Mouse (Mus musculus): ENCODE measurements around the gene Rara.

Rara gene

DNA sequence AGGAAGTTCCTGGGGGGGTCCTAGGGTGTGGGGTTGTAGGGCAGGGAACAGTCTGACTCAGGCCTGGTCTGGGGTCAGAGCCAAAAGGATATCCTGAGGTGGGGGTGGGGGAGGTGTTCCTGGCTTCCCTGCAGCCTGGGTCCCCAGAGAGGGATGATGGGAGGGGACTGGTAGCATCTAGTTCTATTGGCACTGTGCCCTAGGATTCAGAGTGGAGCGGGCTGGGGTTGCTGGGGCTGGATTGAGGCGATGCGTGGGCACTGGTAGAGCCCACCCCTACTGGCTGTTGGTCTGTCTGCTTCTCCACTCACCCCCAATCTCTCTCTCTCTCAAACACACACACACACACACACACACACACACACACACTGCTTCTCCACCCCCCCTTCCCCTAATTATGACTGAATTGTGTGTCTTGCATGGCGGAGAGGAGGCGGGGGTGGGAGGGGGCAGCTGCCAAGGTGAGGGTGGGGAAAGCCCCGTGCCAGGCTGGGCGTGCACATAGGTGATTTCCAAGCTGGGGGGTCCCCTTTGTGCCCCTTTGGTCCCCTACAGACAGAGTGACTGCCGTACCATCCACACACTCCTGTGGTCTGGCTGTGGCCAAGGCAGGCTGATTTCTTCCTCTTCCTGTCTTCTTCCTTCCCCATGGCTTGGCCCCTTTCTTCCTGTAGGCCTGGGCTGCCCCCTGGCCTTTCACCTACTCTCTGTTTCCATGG, 15.5 kb downstream of the Rara start:
- TF ChIP-seq GATA4 (IDR thresholded peaks at IDR 0.05; ENCODE audit: insufficient replicate concordance, low read length): no peak

- no peak for TF ChIP-seq GATA4 (IDR thresholded peaks at IDR 0.05; ENCODE audit: insufficient replicate concordance, low read length)
Measured at GRCm38 (mm10) chr11:98943741-98944461, 16.3 kb downstream of the Rara start.

DNA sequence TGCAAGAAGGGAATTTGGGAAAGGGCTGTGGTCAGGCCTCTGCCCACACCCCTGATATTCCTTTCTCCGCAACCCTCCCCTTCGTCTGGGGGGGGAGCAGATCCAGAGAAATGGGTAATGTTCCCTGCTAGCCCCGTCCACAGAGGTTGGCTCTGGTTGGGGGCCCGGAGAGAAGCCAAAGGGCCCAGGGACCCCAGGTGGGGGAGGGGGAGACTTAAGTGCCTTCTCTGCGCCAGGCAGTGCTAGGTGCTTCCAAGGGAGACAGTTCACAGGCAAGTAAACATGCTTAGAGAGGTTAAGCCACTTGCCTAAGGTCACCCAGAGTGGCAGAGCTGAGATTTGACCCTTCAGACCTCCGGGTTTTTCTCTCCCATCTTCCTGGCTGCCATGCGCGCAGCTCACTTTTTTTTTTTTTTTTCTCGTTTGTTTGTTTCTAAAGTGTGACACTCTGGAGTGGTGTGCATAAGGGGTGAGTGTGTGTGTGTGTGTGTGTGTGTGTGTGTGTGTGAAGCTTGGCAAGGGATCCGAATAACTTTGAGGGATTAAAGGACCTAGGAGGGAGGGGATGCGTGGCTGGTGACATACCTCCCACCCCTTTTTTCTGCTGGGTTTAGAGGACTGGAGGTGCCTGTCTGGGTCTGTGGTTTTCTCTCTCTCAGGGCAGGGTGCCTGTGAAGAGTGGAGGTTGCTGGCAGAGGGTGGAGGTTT, 17.4 kb downstream of the Rara start:
- no peak for TF ChIP-seq GATA4 (IDR thresholded peaks at IDR 0.05; ENCODE audit: insufficient replicate concordance, low read length)

DNA sequence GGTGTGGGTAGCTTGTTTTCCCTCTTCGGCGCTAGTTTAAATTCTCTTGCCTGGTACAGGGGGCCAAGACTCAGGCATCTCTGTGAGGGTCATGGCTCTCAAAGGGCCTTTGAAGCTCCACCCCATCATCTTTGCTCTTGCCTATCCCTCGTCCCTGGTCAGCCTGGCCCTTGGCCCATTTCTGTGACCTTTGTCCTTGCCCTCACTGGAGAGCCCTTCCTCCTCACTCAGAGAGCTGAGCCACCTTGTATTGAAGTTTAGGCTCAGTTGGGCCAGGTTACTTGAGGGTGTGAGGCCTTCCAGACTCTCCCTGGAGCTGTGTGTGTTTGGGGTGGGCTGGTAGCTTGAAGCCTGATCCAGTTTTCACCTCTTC, 18.0 kb downstream of the Rara start:
- no peak for TF ChIP-seq GATA4 (IDR thresholded peaks at IDR 0.05; ENCODE audit: insufficient replicate concordance, low read length)

GRCm38 (mm10) chr11:98947969-98948569, 20.5 kb downstream of the Rara start:
- no peak for TF ChIP-seq GATA4 (IDR thresholded peaks at IDR 0.05; ENCODE audit: insufficient replicate concordance, low read length)

- TF ChIP-seq GATA4 (IDR thresholded peaks at IDR 0.05; ENCODE audit: insufficient replicate concordance, low read length): no peak
Measured at GRCm38 (mm10) chr11:98949242-98949957, 21.8 kb downstream of the Rara start.

DNA sequence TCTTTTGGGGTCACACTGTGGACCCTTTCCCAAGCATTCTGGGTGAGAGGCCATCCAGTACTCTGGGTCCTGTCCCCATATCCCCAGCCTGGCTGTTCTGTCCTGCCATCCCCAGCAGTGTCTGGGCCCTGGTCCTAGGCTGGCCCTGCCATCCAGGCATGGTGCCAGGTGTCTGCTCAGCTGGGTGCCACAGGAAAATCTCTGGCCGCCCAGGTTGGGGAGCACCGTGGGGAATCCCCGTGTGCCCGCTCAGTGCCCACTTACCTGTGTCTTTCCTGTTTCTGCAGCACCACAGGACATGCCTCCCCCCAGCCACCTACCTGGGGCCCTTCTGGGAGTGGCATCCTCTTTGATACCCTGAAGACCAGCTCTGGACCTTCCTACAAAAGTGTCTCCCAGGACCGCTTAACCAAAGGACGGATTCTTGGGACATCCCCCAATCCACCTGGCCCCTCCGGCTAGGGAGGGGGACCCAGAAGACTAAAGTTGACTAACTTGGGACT, 22.4 kb downstream of the Rara start:
- TF ChIP-seq GATA4 (IDR thresholded peaks at IDR 0.05; ENCODE audit: insufficient replicate concordance, low read length): no peak

GRCm38 (mm10) chr11:98950484-98950883, 22.9 kb downstream of the Rara start:
- TF ChIP-seq GATA4 (IDR thresholded peaks at IDR 0.05; ENCODE audit: insufficient replicate concordance, low read length): no peak

DNA sequence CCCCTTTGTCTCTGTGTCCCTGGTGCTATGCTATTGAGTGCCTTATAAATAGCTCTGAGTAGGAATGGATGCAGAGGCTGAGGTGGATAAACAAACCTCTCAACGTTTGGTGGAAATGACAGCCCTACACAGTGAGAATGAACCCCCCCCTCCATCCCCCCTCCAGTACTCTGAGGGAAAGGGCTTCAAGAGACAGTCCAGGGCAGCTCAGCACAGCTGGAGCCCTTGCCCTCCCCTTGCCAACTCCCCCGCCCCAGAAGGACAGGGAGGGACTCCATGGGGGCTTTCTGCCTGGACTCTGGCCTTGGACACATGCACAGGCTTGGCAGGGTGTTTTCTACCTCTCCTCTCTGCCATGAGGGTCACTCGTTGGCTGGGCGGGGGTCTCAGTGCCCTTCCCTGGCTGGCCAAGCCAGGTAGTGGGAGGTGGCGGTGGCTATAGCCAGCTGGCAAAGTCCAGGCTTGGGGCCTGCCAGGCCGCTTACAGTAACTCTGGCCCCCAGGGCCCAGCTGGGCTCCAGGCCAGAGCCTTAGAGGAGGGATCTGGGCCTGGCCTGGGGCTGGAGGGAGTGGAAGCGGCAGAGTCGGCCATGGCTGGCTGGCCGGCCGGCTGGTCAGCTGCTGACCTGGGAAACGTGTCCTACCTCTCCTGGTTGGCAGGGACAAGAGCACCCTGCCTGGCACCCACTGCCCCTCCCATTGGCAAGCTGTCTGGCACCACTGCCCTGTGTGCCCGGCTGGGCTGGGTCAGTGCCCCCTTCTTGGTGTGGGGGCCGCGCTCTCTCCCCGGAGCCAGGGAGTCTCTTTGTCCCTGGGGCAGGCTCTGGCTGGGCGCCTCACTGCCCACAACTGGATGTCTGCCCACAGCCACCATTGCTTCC, 23.6 kb downstream of the Rara start:
- TF ChIP-seq GATA4 (IDR thresholded peaks at IDR 0.05; ENCODE audit: insufficient replicate concordance, low read length): no peak

DNA sequence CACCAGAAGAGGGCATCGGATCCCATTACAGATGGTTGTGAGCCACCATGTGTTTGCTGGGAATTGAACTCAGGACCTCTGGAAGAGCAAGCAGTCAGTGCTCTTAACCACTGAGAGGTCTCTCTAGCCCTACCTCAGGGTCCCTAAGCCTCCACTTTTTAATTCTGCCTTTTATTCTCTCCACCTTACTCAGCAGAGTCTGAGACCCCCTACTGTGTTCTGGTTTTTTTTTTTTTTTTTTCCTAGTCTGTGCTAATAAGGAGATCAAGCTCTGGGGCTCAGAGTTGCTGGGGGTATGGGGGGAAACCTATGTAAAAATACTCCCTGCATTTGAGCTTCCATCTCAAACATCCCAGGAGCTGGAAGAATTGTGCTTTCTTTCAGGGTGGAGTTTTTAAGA, 24.5 kb downstream of the Rara start:
- TF ChIP-seq GATA4 (IDR thresholded peaks at IDR 0.05; ENCODE audit: insufficient replicate concordance, low read length): no peak

GRCm38 (mm10) chr11:98952736-98953135, 25.1 kb downstream of the Rara start:
- TF ChIP-seq GATA4 (IDR thresholded peaks at IDR 0.05; ENCODE audit: insufficient replicate concordance, low read length): no peak

GRCm38 (mm10) chr11:98953361-98953760, 25.7 kb downstream of the Rara start:
- TF ChIP-seq GATA4 (IDR thresholded peaks at IDR 0.05; ENCODE audit: insufficient replicate concordance, low read length): no peak

- TF ChIP-seq GATA4 (IDR thresholded peaks at IDR 0.05; ENCODE audit: insufficient replicate concordance, low read length): no peak
Measured at GRCm38 (mm10) chr11:98953835-98954320, 26.3 kb downstream of the Rara start.

DNA sequence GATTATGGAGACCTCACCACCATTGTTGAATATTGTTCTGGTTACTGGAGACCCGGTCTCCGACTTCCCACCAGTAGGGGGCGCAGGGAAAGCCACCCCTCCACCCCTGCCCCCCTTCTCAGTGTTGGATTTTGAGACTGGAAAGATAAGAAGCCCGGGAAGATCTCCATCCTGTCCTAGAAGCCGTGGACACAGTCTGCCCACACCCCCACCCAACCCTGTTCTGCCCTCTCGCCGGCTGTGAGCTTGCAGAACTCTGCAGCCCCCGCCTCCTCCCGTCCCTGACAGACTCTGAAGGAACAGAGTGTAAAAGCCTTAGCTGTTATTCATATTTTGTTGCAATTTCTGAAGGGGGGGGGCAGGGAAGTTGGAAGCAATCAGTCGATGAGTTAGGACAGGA, 26.8 kb downstream of the Rara start:
- TF ChIP-seq GATA4 (IDR thresholded peaks at IDR 0.05; ENCODE audit: insufficient replicate concordance, low read length): peak; percentile 85; the same call in 1 of the 2 replicates
